Mouse (Mus musculus): ENCODE measurements around the gene Slc45a1. TPM values are rescaled to one million over a fixed set of nuclear protein-coding genes. Genes with fewer than 3 reads are reported as not detected.

Gene Slc45a1
- total RNA-seq, 1 experiment from 2014 or later, result not detected

DNA sequence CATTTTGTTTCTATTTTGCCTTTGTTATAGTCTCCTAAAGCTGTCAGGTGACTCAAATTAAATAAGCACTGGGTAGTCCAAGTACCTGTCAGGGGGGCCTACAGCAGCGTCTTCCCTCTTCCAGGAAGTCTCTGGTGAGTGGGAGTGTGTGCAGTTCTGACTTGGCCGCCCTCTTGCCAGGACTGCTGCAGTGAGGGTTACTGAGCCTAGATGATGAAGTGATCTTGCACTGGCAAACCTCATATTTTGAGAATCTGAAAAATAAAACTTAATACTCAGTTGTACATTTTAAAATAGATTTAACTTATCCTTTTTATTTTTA, 63.7 kb downstream of the Slc45a1 start:
- no peak for ATAC-seq (replicated peaks; ENCODE audit: insufficient number of reproducible peaks, low FRiP score, low TSS enrichment, poor library complexity, severe bottlenecking)

DNA sequence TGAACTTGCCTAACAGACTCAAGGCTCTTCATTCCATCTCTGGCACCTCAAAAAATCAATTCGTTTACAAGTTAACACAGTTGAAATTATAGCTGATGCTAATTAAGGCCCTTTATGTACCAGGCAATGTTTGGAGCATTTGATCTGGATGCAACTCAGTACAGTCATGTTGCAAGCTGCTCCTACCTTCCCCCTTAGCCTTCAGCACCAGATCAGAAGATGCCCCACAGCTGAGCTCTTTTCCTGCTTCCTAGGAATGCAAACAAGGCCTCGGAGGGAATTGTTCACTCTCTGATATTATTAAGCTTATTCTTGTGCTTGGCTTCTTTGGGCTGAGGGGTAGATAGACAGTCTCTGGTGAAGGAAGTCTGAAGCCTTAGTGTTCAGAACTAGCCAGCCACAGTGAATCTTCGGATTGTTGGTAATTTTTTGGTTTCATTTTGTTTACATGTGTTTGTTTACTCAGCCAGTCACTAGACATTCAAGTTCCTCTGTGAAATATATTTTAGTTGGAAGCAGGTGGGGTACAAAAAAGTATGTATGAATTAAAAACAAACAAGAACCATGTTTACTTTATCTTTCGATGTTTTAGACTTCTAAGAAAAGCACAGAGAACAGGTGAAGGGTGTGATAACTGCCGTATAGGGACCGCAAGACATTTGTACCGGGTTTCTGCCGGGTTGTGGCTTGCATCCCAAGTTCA, 64.2 kb downstream of the Slc45a1 start:
- ATAC-seq (replicated peaks; ENCODE audit: insufficient number of reproducible peaks, low FRiP score, low TSS enrichment, poor library complexity, severe bottlenecking), result no peak

- ATAC-seq (replicated peaks; ENCODE audit: insufficient number of reproducible peaks, low FRiP score, low TSS enrichment, poor library complexity, severe bottlenecking), result no peak
Measured at GRCm38 (mm10) chr4:150586275-150586674, 65.7 kb downstream of the Slc45a1 start.

DNA sequence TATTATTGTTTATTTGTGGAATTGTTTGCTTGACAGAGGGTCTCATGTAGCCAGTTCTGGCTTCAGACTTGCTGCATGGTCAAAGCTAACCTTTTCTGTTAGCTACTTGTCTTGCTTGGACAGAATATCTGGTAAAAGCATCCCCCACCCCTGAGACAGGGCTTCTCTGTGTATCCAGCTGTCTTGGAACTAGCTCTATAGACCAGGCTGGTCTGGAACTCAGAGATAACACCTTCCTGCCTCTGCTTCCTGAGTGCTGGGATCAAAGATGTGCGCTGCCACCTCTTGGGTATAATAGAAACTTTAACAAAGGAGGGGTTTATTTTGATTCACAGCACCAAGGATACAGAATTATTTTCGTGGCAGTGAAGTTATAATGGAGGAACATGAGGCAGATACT, 66.2 kb downstream of the Slc45a1 start:
- no peak for ATAC-seq (replicated peaks; ENCODE audit: insufficient number of reproducible peaks, low FRiP score, low TSS enrichment, poor library complexity, severe bottlenecking)

DNA sequence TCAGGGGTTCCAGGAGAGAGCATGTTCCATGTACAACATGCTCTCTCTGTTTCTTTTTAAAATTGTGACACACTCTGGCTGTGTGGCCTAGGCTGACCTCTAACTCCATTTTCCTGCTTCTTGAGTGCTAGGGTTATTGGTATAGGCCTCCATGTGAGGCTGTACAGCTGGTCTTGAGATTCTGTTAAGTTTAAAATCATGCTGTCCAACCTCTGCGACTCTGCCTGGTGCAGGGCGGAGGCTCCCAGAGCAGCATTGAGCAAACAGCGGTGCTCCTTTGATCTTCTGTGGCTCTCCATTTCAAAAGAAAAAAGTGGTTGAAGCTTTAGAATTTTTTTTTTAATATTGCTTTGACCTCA, 68.2 kb downstream of the Slc45a1 start:
- ATAC-seq (replicated peaks; ENCODE audit: insufficient number of reproducible peaks, low FRiP score, low TSS enrichment, poor library complexity, severe bottlenecking), result no peak

GRCm38 (mm10) chr4:150582966-150583776, 68.8 kb downstream of the Slc45a1 start:
- ATAC-seq (replicated peaks; ENCODE audit: insufficient number of reproducible peaks, low FRiP score, low TSS enrichment, poor library complexity, severe bottlenecking), result peak; percentile 95

GRCm38 (mm10) chr4:150581931-150582723, 69.8 kb downstream of the Slc45a1 start:
- no peak for ATAC-seq (replicated peaks; ENCODE audit: insufficient number of reproducible peaks, low FRiP score, low TSS enrichment, poor library complexity, severe bottlenecking)

Other genes starting within 250 kb of the Slc45a1 start
- gene Errfi1, start 201.7 kb upstream of the Slc45a1 start, total RNA-seq (2017), result 18.2 to 25.1 TPM (median 23.4 TPM) in 3 replicates

Measured in monocyte, adult 5-6 weeks (primary cell).